Mouse (Mus musculus) lung, postnatal 0 days (tissue): Measurements from ENCODE around the gene Bhmt.

Experiments used
- CTCF ChIP-seq: IDR thresholded peaks from 2 replicates; pipeline ENCODE4 v1.5.1; 2016; ENCODE audit warnings: antibody characterized with exemption, mild to moderate bottlenecking
- EP300 ChIP-seq: IDR thresholded peaks from 2 replicates; pipeline ENCODE4 v1.6.1; 2016; ENCODE audit warnings: antibody characterized with exemption, mild to moderate bottlenecking, control low read depth

GRCm38 (mm10) chr13:93672371-93672770, 34.6 kb upstream of the Bhmt start:
- TF ChIP-seq CTCF (no peak), EP300 (no peak)
